Mouse (Mus musculus) heart, adult 18-20 months (tissue): ENCODE results near the gene Hist1h2bb. TPM values are rescaled to one million over a fixed set of nuclear protein-coding genes. Genes with fewer than 3 reads are reported as not detected.
A peak's percentile ranks its signal among the peaks of the same experiment; 100 is the strongest.

ENCODE experiments used
- DNase-seq, 2 experiments: peaks; one replicate each; pipeline ENCODE4 v3.0.0; 2021 to 2022; ENCODE audit warnings: mixed read lengths in 1 of 2
- total RNA-seq, 2 experiments: library from RNA; stranded (reverse); gene quantifications; 2 replicates each; pipeline ENCODE4 v1.2.3; 2021

Hist1h2bb gene
- total RNA-seq, 2 experiments from 2014 or later, result 7.4 to 8.1 TPM

DNA sequence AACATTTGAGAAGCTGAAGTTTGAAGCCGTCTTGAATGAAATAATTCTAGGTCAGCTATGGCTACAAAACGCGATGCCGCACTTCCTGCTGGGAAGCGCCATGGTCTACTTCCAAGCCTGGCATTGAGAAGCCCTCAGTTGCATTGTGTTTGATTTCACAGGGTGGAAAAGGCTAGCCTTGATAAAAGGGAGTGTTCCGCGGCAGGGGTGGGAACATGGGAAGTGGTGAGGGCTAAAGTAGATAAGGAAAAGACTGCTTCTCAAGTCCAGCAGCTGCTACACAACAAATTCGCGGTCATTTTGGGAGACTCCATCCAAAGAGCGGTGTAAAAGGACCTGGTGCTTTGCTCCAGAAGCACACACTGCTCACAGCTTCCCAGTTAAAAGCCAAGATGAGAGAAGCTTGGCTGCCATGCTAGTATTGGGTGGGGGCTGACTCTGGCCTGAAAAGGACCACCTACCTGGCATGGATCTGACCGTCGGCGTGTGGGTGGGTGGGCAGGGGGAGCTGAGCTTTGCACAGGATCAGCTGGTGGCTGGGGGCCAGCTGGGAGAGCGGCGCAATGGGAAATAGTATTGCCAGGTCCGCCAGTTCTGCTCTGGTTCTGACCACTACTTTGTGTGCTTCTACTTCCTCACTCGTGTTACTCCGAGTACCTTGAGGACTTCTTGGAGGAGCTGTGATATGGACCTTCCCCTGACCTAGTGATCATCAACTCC, 17.9 kb upstream of the Hist1h2bb start:
- no peak for DNase-seq

DNA sequence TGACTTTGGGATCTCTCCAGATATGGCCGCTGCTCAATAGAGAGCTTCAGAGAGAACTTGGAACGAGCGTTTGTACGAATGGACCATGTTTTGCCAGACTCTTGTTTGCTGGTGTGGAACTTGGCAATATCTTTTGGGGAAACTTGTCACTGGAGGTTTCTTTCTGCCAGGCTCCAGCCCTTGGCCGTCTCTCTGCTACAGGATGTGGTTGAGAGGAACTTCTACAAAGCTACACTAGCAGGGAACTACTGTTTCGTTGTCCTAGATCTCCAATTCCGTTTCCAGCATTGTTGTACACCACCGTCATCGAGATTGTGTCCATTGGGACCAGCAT, 17.4 kb upstream of the Hist1h2bb start:
- DNase-seq, result peak; percentile 54 to 76

GRCm38 (mm10) chr13:23729706-23730105, 16.8 kb upstream of the Hist1h2bb start:
- DNase-seq, result no peak

GRCm38 (mm10) chr13:23730479-23730878, 16.1 kb upstream of the Hist1h2bb start:
- peak; percentile 61 to 63 for DNase-seq

DNA sequence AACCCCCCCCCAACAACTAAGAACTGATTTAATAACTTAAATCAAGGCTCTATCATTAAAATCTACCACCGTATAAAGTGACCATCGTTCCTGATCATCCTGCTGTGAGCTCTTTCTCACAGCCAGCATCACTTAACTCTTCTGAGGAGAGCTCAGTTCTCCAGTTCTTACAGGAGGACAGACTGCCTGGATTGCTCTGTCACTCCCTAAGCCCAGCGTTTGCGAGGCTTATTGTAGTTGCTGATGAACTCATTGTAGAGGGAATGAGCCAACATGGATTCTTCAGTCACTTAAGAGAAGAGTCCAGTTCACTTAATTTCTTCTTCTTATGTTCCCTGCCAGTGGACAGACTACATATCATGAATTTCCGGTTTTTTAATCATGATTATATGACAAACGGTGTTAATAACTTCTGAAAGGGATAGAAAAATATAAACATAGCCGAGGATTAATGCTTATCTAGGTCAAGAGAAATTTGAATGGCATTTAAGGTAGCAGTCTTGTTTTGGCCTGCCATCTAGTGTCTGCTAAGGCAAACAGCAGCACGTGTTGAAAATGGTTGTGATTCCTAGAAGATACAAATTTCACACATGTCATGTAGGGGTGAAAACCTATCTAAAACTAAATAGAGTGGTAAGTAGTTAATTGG, 14.3 kb upstream of the Hist1h2bb start:
- DNase-seq, result peak; percentile 54 to 63

DNA sequence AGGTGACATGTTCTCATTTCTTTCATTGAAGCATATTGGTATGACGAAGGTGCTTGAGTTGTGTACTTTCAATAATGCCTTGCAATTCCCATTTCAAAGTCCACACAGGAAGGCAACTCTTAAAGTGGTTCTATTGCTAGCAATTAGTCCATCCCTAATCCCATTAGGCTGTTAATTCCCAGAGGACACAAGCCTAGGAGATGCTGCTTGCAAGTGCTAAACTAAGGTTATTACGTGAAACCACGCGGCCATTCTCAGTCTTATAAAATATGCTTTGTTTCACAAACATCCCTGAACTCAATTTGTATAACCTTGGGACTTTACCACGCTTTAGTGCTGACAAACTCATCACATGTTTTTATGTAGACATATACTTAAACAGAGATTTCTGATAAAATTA, 9.4 kb upstream of the Hist1h2bb start:
- no peak for DNase-seq

- DNase-seq, result no peak
Observed at GRCm38 (mm10) chr13:23738041-23738440, 8.5 kb upstream of the Hist1h2bb start.

GRCm38 (mm10) chr13:23738677-23739068, 7.9 kb upstream of the Hist1h2bb start, which contains the start of gene Hist1h1c:
Gene Hist1h1c, plus strand, starts transcription at chr13:23738808.
- DNase-seq, result peak; percentile 92 to 94

DNA sequence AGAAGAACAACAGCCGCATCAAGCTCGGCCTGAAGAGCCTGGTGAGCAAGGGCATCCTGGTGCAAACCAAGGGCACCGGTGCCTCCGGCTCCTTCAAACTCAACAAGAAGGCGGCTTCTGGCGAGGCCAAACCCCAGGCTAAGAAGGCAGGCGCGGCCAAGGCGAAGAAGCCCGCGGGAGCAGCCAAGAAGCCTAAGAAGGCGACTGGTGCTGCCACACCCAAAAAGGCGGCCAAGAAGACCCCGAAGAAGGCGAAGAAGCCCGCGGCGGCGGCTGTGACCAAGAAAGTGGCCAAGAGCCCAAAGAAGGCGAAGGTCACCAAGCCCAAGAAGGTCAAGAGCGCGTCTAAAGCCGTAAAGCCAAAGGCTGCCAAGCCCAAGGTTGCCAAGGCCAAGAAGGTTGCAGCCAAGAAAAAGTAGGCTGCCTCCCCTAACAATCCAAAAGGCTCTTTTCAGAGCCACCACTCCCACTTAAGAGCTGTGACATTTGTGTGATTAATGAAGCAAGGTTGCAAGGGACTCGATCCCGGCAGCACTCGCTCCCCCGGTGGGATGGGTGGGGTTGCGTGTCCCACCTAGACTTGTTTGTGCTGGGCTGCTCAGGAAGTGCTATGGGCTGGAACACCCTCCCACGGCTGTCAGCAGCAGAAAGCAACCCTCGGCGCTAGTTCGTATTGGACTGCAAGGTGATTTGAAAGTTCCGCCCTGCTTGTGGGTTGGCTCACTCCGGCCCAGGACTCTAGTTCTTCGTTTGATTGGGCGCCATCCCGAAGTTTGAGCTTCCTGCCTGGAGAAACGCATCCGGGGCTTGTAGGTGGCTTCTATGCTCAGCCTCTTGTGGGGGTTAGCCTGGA, 7.2 kb upstream of the Hist1h2bb start:
- peak; percentile 94 to 99 for DNase-seq

GRCm38 (mm10) chr13:23739922-23740252, 6.6 kb upstream of the Hist1h2bb start:
- no peak for DNase-seq

DNA sequence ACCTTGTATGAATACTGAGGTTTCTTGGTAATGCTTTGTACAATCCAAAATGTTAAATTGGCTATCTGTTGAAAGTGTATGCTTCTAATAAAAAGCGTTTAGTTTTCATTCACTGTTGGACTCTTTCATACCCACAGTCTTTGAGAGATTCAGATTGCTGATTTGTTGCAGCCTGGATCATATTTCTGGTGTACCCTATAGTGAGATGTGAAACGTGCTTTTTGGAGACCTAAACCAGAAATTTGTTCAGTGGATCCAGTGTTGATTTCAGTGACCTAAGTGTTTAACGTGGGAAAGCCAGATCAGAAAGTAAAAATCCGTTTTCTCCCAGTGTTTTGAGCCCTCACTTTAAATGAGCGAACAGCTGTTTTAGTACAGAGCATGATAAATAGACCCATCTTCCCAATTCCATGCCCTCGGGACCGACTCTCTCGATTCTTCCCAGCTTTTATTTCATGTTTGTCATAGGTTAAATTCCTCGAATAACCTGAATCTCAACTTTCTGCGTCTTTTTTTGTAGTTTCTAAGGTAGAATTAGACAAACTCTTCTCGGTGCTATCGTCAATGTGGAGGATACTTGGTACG, 6.2 kb upstream of the Hist1h2bb start:
- peak in 1 of 2 experiments; percentile 43 for DNase-seq

DNA sequence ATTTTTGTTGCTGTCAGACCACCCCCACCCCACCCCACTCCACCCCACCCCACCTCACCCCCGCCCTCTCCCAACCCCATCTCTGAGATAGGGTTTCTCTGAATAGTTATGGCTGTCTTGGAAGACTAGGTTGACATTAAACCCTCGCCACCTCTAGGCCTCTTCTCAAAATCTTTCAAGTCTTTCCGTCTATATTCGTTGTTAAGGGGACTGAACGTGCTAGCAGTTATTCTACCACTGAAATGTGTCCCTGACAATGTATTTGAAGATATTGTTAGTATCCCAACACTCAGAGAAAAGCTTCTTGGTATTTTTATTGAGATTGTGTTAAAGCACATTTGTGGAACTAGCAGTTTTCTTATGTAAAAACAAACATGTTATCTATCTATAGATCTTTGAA, 5.6 kb upstream of the Hist1h2bb start:
- DNase-seq, result no peak

DNA sequence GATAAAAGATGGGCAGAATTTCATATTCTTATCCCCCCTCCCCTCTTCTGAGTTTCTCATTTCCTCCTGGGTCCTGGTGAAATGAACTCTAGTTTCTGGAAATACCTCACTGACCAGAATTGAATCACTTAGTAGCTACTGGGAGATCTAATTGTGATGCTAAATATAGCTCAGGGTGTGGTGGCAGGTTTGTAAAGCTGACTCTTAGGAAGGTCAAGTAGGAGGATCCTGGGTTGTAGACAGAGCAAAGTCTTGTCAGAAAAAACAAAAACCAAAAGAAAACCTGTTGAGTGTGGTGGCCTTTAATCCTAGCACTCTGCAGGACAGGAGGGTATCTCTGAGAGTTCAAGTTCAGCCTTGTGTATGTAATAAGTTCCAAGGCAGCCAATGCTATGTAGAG, 4.5 kb upstream of the Hist1h2bb start:
- DNase-seq, result no peak

- DNase-seq, result no peak
Observed at GRCm38 (mm10) chr13:23743215-23743614, 3.3 kb upstream of the Hist1h2bb start.

GRCm38 (mm10) chr13:23743963-23744362, 2.6 kb upstream of the Hist1h2bb start:
- no peak for DNase-seq

DNA sequence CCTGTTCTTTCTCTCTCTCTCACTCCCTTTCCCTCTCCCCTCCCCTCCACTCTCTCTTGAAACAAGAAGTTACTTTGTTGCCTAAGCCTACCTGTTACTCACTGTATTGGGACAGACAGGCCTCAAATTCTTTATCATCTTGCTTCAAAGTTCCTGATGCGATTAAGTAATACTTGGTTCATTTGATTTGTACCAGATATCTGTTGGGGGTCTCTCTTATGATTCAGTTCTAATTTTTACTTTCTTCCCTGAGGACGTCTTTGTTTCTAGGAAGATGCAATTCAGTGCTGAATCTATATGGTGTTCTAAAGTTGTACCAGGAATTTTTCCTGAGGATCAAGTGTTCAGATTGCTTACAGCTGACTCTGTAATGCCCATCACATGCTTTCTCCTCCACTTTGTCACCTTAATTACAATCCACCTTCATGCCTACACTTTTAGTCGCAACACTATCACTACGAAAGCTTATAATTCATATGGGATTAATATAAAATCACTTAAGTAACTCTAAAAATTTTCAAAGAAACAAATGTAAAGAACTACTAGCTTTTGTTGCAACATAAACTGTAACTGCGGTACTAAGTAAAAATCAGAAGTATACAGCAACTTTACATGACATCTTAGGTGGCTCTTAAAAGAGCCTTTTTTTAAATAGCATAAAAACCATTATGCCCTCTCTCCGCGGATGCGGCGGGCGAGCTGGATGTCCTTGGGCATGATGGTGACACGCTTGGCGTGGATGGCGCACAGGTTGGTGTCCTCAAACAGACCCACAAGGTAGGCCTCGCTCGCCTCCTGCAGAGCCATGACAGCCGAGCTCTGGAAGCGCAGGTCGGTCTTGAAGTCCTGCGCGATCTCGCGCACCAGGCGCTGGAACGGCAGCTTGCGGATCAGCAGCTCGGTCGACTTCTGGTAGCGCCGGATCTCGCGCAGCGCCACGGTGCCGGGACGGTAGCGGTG, 1.8 kb upstream of the Hist1h2bb start:
- DNase-seq, result no peak

GRCm38 (mm10) chr13:23745381-23746161, 963 bp upstream of the Hist1h2bb start, which contains the start of gene Hist1h3c:
Gene Hist1h3c, minus strand, starts transcription at chr13:23745602.
- DNase-seq, result peak; percentile 82 to 95

GRCm38 (mm10) chr13:23747081-23747891, 752 bp downstream of the Hist1h2bb start:
- DNase-seq, result no peak

GRCm38 (mm10) chr13:23747892-23748288, 1.4 kb downstream of the Hist1h2bb start:
- no peak for DNase-seq
